Comparison of ENCODE assay signal across 1 mouse cellular context in the genomic region with DNA sequence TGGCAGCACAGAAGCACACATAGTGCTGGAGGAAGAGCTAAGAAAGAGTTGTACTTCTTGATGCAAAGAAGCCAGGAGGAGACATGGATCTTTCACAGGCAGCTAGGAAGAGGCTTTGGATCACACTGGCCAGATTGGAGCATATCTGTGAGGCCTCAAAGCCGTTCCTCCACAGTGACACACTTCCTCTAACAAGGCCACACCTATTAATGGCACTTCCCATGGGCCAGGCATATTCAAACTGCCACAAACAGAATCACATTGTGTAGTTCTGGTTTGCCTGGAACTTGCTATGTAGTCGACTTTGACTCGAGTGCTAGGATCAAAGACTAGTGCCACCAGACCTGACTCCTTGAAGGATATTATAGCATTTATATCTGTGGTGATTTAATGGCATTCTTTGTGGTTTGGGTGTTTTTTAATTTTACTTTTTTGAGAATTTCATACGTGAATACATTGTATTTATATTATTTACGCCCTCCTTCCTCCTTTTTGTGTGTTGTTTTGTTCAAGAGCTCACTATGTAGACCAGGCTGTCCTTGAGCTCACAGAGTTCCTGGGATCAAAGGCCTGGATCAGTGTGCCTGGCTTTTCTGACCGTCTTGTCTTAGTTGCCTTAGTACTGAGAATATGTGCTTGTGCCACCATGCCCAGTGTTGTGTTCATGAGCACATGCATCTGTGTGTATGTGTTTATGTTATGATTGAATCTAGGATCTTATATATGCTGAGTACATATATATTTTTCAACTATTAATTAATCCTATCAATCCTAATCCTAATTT.
TF ChIP-seq lines count a peak whose summit lies in the region.

No protein-coding gene starts in this region.

TF ChIP-seq in CH12.LX, 34 proteins besides CTCF, POLR2A, EP300 and RAD21:
- no peak for TF ChIP-seq ZC3H11A (IDR thresholded peaks at IDR 0.05; ENCODE audit: low read depth, low read length)
- no peak for TF ChIP-seq RCOR1 (conservative IDR thresholded peaks at IDR 0.05; ENCODE audit: low read depth, low read length)
- TF ChIP-seq MAX (IDR thresholded peaks at IDR 0.05; ENCODE audit: low read length): no peak
- no peak for TF ChIP-seq NELFE (IDR thresholded peaks at IDR 0.05; ENCODE audit: low read depth, low read length)
- no peak for TF ChIP-seq MEF2A (IDR thresholded peaks at IDR 0.05; ENCODE audit: borderline replicate concordance, low read depth, low read length)
- no peak for TF ChIP-seq GABPA (IDR thresholded peaks at IDR 0.05; ENCODE audit: insufficient replicate concordance, low read depth, low read length)
- TF ChIP-seq SIN3A (IDR thresholded peaks at IDR 0.05; ENCODE audit: low read length): no peak
- no peak for TF ChIP-seq ZMIZ1 (IDR thresholded peaks at IDR 0.05; ENCODE audit: low read depth, low read length)
